Mouse (Mus musculus): ENCODE measurements at regions not wholly inside any gene's neighbourhood (a gene's known extent, or its start where the extent isn't known, plus 50 kb on each side); places are given as distances from the start of the nearest gene placed in this dataset.

DNA sequence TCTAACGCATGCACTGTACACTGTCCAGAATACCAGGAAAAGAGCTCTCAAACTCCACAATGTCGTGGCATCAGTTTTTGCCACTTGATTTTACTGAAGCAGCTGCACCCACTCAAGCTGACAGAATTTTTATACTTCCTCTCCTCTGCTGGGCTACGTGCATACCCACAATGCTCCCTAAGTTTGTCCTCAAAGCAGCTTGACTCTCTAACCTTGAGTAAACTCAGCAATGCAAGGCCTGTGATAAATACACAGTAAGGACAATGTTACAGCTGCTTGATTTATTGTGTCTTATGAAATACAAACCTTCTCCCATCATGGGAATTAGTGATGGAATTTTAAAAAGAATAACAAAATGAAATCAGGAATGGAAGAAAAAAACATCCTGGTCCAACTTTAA is 129.7 kb downstream of the Trmt11 start:
- no peak overlapping the region for H3K4me3 ChIP-seq (ENCODE audit: low read depth, low read length)
- H3K9ac ChIP-seq (ENCODE audit: low read depth, poor library complexity, severe bottlenecking) = no peak overlapping the region
- no peaks in the 10 kb centered on the region for H3K27me3 ChIP-seq (ENCODE audit: control insufficient read depth, insufficient read depth, low read length, poor library complexity, severe bottlenecking)
- no peaks in the 10 kb centered on the region for H3K9me3 ChIP-seq (replicated peaks; ENCODE audit: control insufficient read depth, insufficient read depth, low read length, poor library complexity, severe bottlenecking)
- no peak overlapping the region for H3K27ac ChIP-seq (ENCODE audit: insufficient read depth, low read length)
- H3K4me1 ChIP-seq (ENCODE audit: control insufficient read depth, insufficient read depth, low read length) = no peaks in the 10 kb centered on the region
- TF ChIP-seq CTCF (IDR thresholded peaks at IDR 0.05; ENCODE audit: low read depth, low read length) (no peak), POLR2A (IDR thresholded peaks at IDR 0.05; ENCODE audit: insufficient read depth, low read length) (no peak), EP300 (IDR thresholded peaks at IDR 0.05; ENCODE audit: insufficient read depth, low read depth, low read length) (no peak)
- H3K36me3 ChIP-seq (ENCODE audit: control insufficient read depth, insufficient read depth, low read length, poor library complexity, severe bottlenecking) = no peaks in the 10 kb centered on the region

DNA sequence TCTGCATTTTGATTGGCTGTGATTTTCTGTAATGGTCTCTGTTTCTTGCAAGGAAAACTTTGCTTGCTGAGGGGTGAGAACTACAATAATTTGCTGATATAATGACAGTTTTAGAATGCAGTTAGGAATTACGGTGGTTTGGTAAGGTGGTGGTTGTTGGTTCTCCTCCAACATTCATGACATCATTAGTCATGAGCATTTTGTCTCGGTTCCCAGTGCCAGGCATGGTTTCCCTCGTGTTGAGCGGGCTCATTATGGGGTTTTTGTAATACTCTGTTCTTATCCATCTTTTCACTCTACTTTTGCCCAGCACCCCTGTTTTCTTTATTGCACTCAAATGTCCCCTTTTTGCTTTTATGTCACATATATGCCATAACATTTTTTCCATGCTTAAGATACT is 149.9 kb downstream of the Trmt11 start:
- TF ChIP-seq POLR2A (IDR thresholded peaks at IDR 0.05; ENCODE audit: insufficient read depth, low read length) (no peak), CTCF (IDR thresholded peaks at IDR 0.05; ENCODE audit: low read depth, low read length) (no peak), EP300 (IDR thresholded peaks at IDR 0.05; ENCODE audit: insufficient read depth, low read depth, low read length) (no peak)
- no peak overlapping the region for H3K4me3 ChIP-seq (ENCODE audit: low read depth, low read length)
- H3K27me3 ChIP-seq (ENCODE audit: control insufficient read depth, insufficient read depth, low read length, poor library complexity, severe bottlenecking) = no peaks in the 10 kb centered on the region
- no peaks in the 10 kb centered on the region for H3K4me1 ChIP-seq (ENCODE audit: control insufficient read depth, insufficient read depth, low read length)
- H3K27ac ChIP-seq (ENCODE audit: insufficient read depth, low read length) = no peak overlapping the region
- no peaks in the 10 kb centered on the region for H3K9me3 ChIP-seq (replicated peaks; ENCODE audit: control insufficient read depth, insufficient read depth, low read length, poor library complexity, severe bottlenecking)
- H3K36me3 ChIP-seq (ENCODE audit: control insufficient read depth, insufficient read depth, low read length, poor library complexity, severe bottlenecking) = no peaks in the 10 kb centered on the region
- no peak overlapping the region for H3K9ac ChIP-seq (ENCODE audit: low read depth, poor library complexity, severe bottlenecking)

DNA sequence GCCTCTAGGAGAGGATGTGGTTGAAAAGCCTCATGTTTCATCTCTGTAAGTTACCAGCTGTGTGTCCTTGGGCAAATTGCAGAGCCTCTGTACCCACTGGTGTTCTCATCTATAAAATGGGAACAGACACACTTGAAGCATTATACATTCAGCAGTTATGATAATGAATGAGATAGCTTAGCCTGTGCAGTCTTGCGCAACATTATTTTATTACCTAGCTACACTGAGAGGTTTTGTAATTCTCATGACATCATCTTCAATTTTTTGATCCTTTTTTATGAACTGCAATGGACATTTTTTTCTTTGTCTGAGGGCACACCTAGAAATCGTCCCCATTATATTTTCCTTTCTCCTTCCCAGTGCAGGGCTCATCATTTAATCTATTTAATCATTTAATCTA is 153.5 kb downstream of the Trmt11 start:
- TF ChIP-seq EP300 (IDR thresholded peaks at IDR 0.05; ENCODE audit: insufficient read depth, low read depth, low read length) (no peak), CTCF (IDR thresholded peaks at IDR 0.05; ENCODE audit: low read depth, low read length) (no peak), POLR2A (IDR thresholded peaks at IDR 0.05; ENCODE audit: insufficient read depth, low read length) (no peak)
- Histone ChIP-seq H3K27me3 (ENCODE audit: control insufficient read depth, insufficient read depth, low read length, poor library complexity, severe bottlenecking) (no peaks in the 10 kb centered on the region), H3K4me1 (ENCODE audit: control insufficient read depth, insufficient read depth, low read length) (no peaks in the 10 kb centered on the region), H3K9ac (ENCODE audit: low read depth, poor library complexity, severe bottlenecking) (no peak overlapping the region), H3K36me3 (ENCODE audit: control insufficient read depth, insufficient read depth, low read length, poor library complexity, severe bottlenecking) (no peaks in the 10 kb centered on the region), H3K9me3 (replicated peaks; ENCODE audit: control insufficient read depth, insufficient read depth, low read length, poor library complexity, severe bottlenecking) (no peaks in the 10 kb centered on the region), H3K27ac (ENCODE audit: insufficient read depth, low read length) (no peak overlapping the region), H3K4me3 (ENCODE audit: low read depth, low read length) (no peak overlapping the region)

DNA sequence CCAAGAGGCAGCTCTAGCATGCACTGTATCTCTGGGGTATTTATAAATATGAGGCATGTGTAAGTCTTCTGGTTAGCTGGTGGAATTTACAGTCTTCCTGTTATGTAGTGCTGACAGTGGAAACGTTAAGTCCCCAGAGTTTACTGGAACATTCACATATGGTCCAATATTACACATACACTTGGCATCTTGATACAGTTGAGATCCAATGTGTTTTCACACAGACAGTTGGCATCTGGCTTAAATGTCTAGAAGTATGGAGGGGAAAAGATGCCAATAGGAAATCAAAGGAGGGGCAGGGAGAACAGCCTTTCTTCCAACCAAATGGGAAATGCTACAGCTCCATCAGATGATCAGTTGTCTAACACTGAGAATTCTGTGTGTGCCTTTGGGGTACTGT is 154.0 kb downstream of the Trmt11 start:
- no peak for TF ChIP-seq CTCF (IDR thresholded peaks at IDR 0.05; ENCODE audit: low read depth, low read length)
- TF ChIP-seq EP300 (IDR thresholded peaks at IDR 0.05; ENCODE audit: insufficient read depth, low read depth, low read length) = no peak
- no peak for TF ChIP-seq POLR2A (IDR thresholded peaks at IDR 0.05; ENCODE audit: insufficient read depth, low read length)
- H3K4me1 ChIP-seq (ENCODE audit: control insufficient read depth, insufficient read depth, low read length) = no peaks in the 10 kb centered on the region
- no peak overlapping the region for H3K27ac ChIP-seq (ENCODE audit: insufficient read depth, low read length)
- H3K9ac ChIP-seq (ENCODE audit: low read depth, poor library complexity, severe bottlenecking) = no peak overlapping the region
- H3K36me3 ChIP-seq (ENCODE audit: control insufficient read depth, insufficient read depth, low read length, poor library complexity, severe bottlenecking) = no peaks in the 10 kb centered on the region
- H3K4me3 ChIP-seq (ENCODE audit: low read depth, low read length) = no peak overlapping the region
- H3K27me3 ChIP-seq (ENCODE audit: control insufficient read depth, insufficient read depth, low read length, poor library complexity, severe bottlenecking) = no peaks in the 10 kb centered on the region
- H3K9me3 ChIP-seq (replicated peaks; ENCODE audit: control insufficient read depth, insufficient read depth, low read length, poor library complexity, severe bottlenecking) = no peaks in the 10 kb centered on the region

DNA sequence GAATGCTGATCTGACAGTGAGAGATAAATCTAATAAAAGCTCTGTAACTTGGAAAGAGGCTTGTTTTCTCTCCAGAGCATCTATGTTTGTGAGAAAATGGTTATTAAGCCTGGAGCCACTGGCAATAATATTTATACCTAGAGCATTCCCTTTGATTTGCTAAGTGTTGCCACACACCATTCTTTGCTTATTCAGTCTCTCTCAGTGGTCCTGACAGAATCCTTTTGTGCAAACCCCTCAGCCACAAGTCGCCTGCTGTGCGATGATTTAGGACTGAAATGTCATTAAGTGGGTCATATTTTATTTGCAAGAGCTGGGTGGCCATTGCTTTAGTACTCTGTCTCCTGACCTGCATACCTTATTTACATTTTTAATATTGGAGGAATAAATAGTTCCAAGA is 160.7 kb downstream of the Trmt11 start:
- no peak for TF ChIP-seq EP300 (IDR thresholded peaks at IDR 0.05; ENCODE audit: insufficient read depth, low read depth, low read length)
- no peak for TF ChIP-seq POLR2A (IDR thresholded peaks at IDR 0.05; ENCODE audit: insufficient read depth, low read length)
- TF ChIP-seq CTCF (IDR thresholded peaks at IDR 0.05; ENCODE audit: low read depth, low read length) = no peak

DNA sequence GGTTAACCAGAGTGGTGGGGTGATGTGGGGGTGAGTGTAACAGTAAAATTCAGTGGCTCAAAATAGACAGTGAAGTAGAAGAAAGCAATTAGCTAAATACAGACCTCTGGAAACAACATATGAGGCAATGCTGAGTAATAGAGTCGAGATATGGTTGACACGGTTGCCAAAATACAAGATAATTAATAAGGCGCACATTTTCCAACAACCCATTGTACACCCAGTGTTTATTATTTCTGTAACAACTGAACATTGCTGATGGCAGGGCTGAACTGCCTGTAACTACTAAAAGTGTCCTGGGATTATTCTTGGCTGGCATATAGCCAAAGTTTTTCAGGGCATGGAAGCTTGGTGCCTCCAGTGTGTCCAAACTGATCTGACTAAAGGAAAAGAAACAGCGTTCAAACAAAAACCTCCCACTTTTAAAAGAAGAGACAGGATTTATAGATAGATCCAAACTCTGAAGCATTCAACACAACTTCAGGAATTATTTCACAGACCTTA is 174.1 kb downstream of the Trmt11 start:
- Histone ChIP-seq H3K9me3 (replicated peaks; ENCODE audit: control insufficient read depth, insufficient read depth, low read length, poor library complexity, severe bottlenecking) (no peaks in the 10 kb centered on the region), H3K36me3 (ENCODE audit: control insufficient read depth, insufficient read depth, low read length, poor library complexity, severe bottlenecking) (no peaks in the 10 kb centered on the region), H3K27me3 (ENCODE audit: control insufficient read depth, insufficient read depth, low read length, poor library complexity, severe bottlenecking) (no peaks in the 10 kb centered on the region), H3K27ac (ENCODE audit: insufficient read depth, low read length) (no peak overlapping the region), H3K4me1 (ENCODE audit: control insufficient read depth, insufficient read depth, low read length) (no peaks in the 10 kb centered on the region), H3K4me3 (ENCODE audit: low read depth, low read length) (no peak overlapping the region), H3K9ac (ENCODE audit: low read depth, poor library complexity, severe bottlenecking) (no peak overlapping the region)
- TF ChIP-seq CTCF (IDR thresholded peaks at IDR 0.05; ENCODE audit: low read depth, low read length) = no peak
- TF ChIP-seq EP300 (IDR thresholded peaks at IDR 0.05; ENCODE audit: insufficient read depth, low read depth, low read length) = no peak
- TF ChIP-seq POLR2A (IDR thresholded peaks at IDR 0.05; ENCODE audit: insufficient read depth, low read length) = no peak

More for the DNA sequence above, 160.7 kb downstream of the Trmt11 start:
- Histone ChIP-seq H3K27me3 (ENCODE audit: control insufficient read depth, insufficient read depth, low read length, poor library complexity, severe bottlenecking) (no peaks in the 10 kb centered on the region), H3K4me3 (ENCODE audit: low read depth, low read length) (no peak overlapping the region), H3K9ac (ENCODE audit: low read depth, poor library complexity, severe bottlenecking) (no peak overlapping the region), H3K4me1 (ENCODE audit: control insufficient read depth, insufficient read depth, low read length) (no peaks in the 10 kb centered on the region), H3K9me3 (replicated peaks; ENCODE audit: control insufficient read depth, insufficient read depth, low read length, poor library complexity, severe bottlenecking) (no peaks in the 10 kb centered on the region), H3K27ac (ENCODE audit: insufficient read depth, low read length) (no peak overlapping the region), H3K36me3 (ENCODE audit: control insufficient read depth, insufficient read depth, low read length, poor library complexity, severe bottlenecking) (no peaks in the 10 kb centered on the region)

Data from ES-Bruce4 (cell line).